Mouse (Mus musculus) right cerebral cortex, postnatal 4 days (tissue): ENCODE results near the gene 9130230L23Rik.
"Not testable (repeated sequence)": the region's sequence is repeated elsewhere in the genome, so short reads cannot be mapped to it uniquely, and the experiment has no call there.

Experiments used
- DNase-seq: peaks from one replicate; pipeline ENCODE4 v3.0.0-alpha.2; 2022

The 9130230L23Rik gene

GRCm38 (mm10) chr5:66001232-66001631 is 2.9 kb downstream of the 9130230L23Rik start:
- DNase-seq: no peak

GRCm38 (mm10) chr5:66000567-66001125 is 3.4 kb downstream of the 9130230L23Rik start:
- no peak for DNase-seq

- DNase-seq: no peak
These were observed 4.0 kb downstream of the 9130230L23Rik start for GRCm38 (mm10) chr5:66000074-66000473.

- DNase-seq: no peak
These were observed 5.0 kb downstream of the 9130230L23Rik start for GRCm38 (mm10) chr5:65999106-65999505.

- DNase-seq: no peak
These were observed 6.3 kb downstream of the 9130230L23Rik start for GRCm38 (mm10) chr5:65997813-65998212.

- no peak for DNase-seq
These were observed 9.4 kb downstream of the 9130230L23Rik start for GRCm38 (mm10) chr5:65994643-65995042.

DNA sequence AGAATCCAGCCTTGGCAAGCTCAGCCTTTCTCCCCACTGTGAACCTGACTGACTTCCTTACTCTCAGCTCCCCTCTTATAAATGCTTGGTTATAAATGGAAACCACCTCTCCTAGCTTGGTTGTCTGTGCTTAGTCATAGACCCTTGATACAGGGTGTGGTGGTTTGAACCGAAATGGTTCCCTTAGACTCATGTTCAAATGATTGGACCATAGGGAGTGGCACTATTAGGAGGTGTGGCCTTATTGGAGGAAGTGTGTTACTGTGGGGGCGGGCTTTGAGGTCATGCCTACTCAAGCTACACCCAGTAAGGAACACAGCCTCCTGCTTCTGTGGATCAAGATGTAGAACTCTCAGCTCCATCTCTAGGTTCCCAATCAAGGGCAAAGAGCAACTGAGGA is 12.9 kb downstream of the 9130230L23Rik start:
- no peak for DNase-seq

GRCm38 (mm10) chr5:65987004-65987403 is 17.1 kb downstream of the 9130230L23Rik start:
- DNase-seq: not testable (repeated sequence)

DNA sequence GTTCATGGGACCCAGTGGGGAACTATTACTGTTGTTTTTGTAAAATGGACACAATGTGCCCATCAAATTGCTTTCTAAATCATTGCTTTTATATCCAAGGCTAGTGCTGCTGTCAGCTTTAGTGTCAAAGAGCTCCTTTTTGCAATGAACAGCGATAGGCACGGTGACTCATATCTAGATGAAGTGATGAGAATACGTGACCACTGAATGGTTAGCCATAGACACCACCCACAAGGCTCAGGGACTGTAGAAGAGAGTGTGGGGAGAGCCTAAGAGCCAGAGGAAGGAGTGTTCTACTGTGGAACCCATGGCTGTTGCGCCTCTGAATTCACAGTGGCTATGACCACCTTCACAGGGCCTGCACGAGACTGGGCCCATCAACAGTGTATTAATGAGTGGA is 17.7 kb downstream of the 9130230L23Rik start:
- DNase-seq: no peak

GRCm38 (mm10) chr5:65975731-65976130 is 28.4 kb downstream of the 9130230L23Rik start:
- DNase-seq: no peak

DNA sequence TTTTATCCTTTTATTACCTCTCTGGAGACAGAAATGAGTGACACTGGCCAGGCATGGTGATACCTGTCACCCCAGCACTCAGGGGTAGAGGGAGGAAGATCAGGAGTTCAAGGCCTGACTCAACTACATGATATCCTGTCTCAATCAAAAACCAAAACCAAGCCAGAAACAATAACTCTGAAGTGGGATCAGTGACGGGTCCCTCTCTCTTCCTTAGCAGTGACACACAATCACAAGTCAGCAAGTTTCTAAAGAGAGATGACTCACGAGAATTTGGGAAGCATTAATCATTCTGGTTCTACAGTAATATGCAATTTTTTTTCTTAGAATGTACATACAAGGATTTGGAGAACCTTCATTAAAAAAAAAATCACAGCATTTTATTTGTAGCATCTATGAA is 30.9 kb downstream of the 9130230L23Rik start:
- DNase-seq: no peak

- DNase-seq: no peak
These were observed 36.1 kb downstream of the 9130230L23Rik start for GRCm38 (mm10) chr5:65968004-65968403.

- no peak for DNase-seq
These were observed 37.0 kb downstream of the 9130230L23Rik start for GRCm38 (mm10) chr5:65967091-65967490.

DNA sequence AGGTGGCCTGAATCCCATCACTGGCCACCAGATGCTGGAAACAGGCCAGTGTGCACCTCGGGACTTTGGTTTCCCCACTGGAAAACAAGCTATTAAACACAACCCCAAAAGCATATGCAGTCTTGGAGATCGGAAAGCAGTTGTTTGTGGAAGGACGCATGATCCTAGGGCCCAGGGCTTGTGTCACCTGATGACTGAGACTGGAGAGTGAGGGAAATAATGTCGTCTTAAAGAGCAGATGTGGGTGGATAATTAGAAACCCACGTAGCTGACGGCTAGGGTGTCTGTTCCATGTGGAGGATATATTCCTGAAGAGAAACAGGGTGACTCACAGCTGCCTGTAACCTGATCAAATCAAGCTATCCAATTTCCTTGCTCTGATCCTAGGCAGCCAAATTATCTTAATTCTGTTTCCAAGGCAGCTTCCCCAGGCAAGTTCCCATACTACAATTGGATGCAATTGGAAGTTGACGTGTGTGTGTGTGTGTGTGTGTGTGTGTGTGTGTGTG is 38.3 kb downstream of the 9130230L23Rik start:
- no peak for DNase-seq

DNA sequence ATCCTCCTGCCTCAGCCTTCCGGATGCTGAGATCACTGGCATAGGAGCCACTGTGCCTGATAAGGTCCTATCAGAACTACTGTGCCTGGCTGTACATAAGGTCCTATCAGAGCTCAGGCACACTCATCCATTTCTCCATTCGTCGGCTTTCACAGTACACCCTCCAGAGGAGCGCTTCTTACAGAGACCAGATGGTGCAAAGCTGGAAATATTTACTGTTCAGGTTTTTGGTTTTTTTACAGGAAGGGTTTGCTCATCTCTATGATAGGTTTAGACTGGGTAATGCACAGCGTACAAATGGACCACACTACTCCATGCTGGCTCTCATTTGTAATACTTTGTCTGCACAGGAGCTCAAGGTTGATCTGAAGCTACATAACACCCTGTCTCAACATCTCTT is 40.8 kb downstream of the 9130230L23Rik start:
- no peak for DNase-seq

- no peak for DNase-seq
These were observed 43.5 kb downstream of the 9130230L23Rik start for GRCm38 (mm10) chr5:65960597-65960950.

DNA sequence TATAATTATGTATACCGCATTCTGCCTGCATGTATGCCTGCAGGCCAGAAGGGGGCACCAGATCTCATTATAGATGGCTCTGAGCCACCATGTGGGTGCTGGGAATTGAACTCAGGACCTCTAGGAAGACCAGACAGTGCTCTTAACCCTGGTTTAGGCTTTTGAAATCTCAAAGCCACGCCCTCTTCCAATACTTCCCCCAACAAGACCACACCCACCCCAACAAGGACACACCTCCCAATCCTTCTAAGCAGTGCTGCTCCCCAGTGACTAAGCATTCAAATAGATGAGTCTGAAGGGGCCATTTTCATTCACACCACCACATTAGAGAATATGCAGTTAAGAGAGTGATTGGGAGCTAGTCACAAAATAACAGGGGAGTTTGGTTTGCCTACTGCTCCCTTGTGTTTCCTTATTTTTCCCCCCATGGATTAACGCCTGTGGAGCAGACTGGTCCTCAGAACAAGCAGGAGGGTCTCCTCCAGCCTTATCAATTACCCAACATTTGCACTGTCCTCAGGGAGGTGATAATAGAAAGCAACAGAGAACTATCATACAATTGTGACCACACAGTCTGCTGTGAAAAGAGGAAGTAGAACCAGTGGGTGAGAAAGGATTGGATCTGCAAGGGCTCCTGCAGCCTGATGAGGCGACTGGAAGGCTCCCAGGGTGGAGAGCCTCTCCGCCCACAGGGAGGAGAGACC is 44.0 kb downstream of the 9130230L23Rik start:
- no peak for DNase-seq

DNA sequence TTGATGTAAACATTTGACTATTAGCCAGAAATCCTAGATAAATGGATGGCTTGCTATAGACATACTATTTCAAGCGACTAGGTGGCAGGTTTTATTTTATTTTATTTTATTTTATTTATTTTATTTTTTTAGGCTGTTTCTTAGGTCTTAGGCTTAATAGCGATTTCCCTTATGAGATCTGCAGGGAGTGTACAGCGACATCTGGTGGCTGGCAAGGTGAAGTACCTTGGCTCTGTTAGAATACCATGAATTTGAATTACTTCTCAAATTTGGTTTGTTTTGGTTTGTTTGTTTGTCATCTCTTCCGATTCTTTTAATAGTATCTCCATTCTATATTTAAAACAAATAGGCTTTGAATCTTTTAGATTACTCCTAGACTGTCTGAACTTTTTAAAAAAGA is 45.5 kb downstream of the 9130230L23Rik start:
- DNase-seq: peak; percentile 65

GRCm38 (mm10) chr5:65956144-65957008 is 47.7 kb downstream of the 9130230L23Rik start:
- DNase-seq: no peak

- peak; percentile 82 for DNase-seq
These were observed 48.5 kb downstream of the 9130230L23Rik start for GRCm38 (mm10) chr5:65955343-65956143.

DNA sequence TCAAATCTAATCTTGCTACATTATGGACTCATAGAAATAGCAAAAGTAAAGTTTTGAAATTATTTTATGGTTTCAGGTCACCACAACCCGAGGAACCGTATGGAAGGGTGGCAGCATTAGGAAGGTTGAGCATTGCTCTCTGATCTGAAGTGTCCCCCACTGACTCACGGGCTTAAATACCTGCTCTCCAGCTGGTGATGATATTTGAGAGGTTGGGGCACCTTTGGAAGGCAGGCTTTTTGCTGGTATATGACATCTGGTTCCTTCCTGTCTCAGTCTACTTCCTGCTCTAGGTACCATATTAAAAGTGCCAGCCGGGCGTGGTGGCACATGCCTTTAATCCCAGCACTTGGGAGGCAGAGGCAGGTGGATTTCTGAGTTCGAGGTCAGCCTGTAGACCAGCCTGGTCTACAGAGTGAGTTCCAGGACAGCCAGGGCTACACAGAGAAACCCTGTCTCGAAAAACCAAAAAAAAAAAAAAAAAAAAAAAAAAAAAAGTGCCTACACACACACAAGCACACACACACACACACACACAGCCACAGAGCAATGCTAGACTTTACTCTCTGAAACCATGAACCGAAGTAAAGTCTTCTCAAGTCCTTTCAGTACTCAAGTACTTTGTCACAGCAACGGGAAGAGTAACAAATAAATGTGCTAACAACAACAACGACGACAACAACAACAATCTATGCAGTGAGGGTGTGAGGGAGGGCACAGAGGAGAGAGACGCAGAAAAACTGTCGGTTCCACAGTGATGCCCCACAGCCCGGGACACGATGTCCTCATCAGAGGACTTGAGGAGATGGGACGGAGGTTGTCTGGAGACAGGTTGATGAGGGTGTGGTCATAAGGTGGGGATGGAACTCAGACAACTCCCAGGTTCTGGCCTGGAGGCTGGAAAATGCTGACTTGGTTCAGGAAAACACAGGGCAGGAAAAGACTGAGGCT is 49.7 kb downstream of the 9130230L23Rik start:
- DNase-seq: no peak

DNA sequence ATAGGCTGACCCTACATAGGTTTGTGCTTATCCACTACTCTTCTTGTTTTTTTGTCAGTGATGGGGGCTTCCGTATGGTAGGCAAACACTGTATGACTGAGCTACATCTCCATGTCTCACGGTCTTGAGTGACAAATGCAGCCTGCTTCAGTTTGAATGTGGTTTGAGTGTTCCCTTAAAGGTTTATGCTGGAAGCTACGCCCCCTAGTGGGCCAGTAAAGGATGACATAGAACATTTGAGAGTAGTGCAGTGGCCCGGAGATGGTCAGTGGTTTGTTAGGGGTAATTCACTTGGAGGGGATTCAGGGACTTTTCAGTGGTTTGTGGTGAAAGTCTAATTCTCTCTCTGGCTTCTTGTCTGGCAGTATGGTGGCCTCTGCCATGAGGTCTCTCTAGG is 52.6 kb downstream of the 9130230L23Rik start:
- DNase-seq: no peak
